Mouse (Mus musculus) midbrain, embryonic 14.5 days (tissue): ENCODE results near the gene Tssk1. TPM values are rescaled to one million over a fixed set of nuclear protein-coding genes. Genes with fewer than 3 reads are reported as not detected.

Source experiments
- ATAC-seq: fragments of 200-750 bp; cut with Nextera tagmentation; 2 replicates; pipeline ENCODE4 v1.8.0; 2017; ENCODE audit warnings: moderate number of reproducible peaks, moderate library complexity; ENCODE audit not compliant: low FRiP score, low TSS enrichment
- DNase-seq: peaks from one replicate; pipeline ENCODE4 v3.0.0-alpha.2; 2015
- H3K27ac ChIP-seq: fragments of 300-500 bp; sonication (generic); replicated peaks from 2 replicates; pipeline ENCODE4 v1.5.1; 2014; ENCODE audit warnings: mild to moderate bottlenecking, low read depth, low read length, moderate library complexity
- H3K27me3 ChIP-seq: fragments of 300-500 bp; sonication (generic); 2 replicates; pipeline ENCODE4 v1.6.1; 2014; ENCODE audit warnings: low read length, control low read depth, mixed read lengths; ENCODE audit not compliant: control insufficient read depth, insufficient read depth
- H3K36me3 ChIP-seq: fragments of 300-500 bp; sonication (generic); 2 replicates; pipeline ENCODE4 v1.6.1; 2014; ENCODE audit warnings: low read length, control low read depth; ENCODE audit not compliant: control insufficient read depth, insufficient read depth
- H3K4me1 ChIP-seq: fragments of 300-500 bp; sonication (generic); 2 replicates; pipeline ENCODE4 v1.6.1; 2014; ENCODE audit warnings: mild to moderate bottlenecking, antibody characterized with exemption, low read length, control low read depth; ENCODE audit not compliant: control insufficient read depth, insufficient read depth
- H3K4me2 ChIP-seq: fragments of 300-500 bp; sonication (generic); 2 replicates; pipeline ENCODE4 v1.6.1; 2014; ENCODE audit warnings: mild to moderate bottlenecking, low read length, moderate library complexity
- H3K4me3 ChIP-seq: fragments of 300-500 bp; sonication (generic); replicated peaks from 2 replicates; pipeline ENCODE4 v1.5.1; 2014; ENCODE audit warnings: low read depth, low read length
- H3K9ac ChIP-seq: fragments of 300-500 bp; sonication (generic); replicated peaks from 2 replicates; pipeline ENCODE4 v1.6.1; 2014; ENCODE audit warnings: mild to moderate bottlenecking, low read length, moderate library complexity
- H3K9me3 ChIP-seq: fragments of 300-500 bp; sonication (generic); 2 replicates; pipeline ENCODE4 v1.6.1; 2016; ENCODE audit warnings: low read length, control low read depth, mixed read lengths; ENCODE audit not compliant: control insufficient read depth
- WGBS: fragments of 180-500 bp; shearing (Covaris S2); extraction: QIAGEN DNeasy Blood & Tissue Kit; methylation state at CpG from one replicate; pipeline ENCODE4 v1.1.7; 2014; 5-methylcytosine and 5-hydroxymethylcytosine counted together
- polyA plus RNA-seq: library from polyadenylated mRNA; unstranded; fragments of >200 nt; fragmentation: Nextera tagmentation; extraction: Ambion mirVana; gene quantifications from 2 replicates; pipeline ENCODE4 v1.2.1, GENCODE M21; 2014

The Tssk1 gene
- polyA plus RNA-seq, 1 experiment from 2014 or later: 0.09 TPM

DNA sequence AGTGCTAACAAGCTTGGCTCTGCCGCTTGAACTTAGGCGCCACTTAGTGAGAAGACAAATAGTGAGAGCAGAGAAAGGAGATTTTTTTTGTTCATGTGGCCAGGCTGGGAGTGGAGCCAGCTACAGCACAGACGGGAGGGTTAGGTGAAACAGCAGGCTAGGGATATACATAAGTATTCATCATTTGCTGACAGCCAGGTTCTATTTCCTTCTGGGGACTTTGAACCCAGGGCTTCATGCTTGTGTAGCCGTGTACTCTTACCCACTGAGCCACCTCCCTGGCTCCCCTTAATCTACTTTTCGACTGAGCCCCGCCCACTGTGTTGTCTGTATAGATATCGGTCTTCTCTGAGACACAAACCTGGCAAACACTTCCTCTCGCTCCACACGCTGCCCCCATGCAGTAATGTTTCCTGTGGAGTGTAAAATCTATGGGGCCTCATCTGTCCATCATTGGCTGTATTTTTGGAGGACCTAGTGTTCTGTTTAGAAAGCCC lies 45.3 kb downstream of the Tssk1 start:
- ATAC-seq: no peak
- 57% methylated on average over 9 of the region's 9 CpGs for WGBS

DNA sequence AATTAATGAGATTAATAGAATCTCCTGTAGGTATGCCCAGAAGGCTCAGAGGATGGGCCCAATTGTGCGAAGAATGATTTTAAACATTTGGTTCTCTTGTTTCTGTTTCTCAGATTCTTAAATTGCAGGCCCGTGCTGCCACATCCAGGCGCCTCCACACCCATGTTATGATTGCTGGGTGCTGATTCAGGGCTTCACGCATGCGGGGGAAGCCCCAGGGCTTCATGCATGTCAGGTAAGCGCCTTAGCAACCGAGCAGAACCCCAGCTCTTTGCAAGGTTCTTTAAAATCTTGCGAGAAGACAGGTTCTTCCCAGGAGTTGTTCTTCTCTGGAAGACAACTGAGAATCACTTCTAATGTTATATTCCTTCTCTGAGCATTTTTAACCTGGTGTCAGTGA lies 49.4 kb downstream of the Tssk1 start:
- Histone ChIP-seq H3K9me3 (no peaks in the 10 kb centered on the region), H3K4me1 (no peaks in the 10 kb centered on the region), H3K4me2 (no peak overlapping the region), H3K36me3 (no peaks in the 10 kb centered on the region), H3K4me3 (no peak overlapping the region), H3K27ac (no peak overlapping the region), H3K9ac (no peak overlapping the region), H3K27me3 (no peaks in the 10 kb centered on the region)
- DNase-seq (no peak), ATAC-seq (no peak)
- 68% methylated on average over 8 of the region's 8 CpGs for WGBS

More for the DNA sequence above, 45.3 kb downstream of the Tssk1 start:
- H3K9me3 ChIP-seq: no peaks in the 10 kb centered on the region
- no peaks in the 10 kb centered on the region for H3K27me3 ChIP-seq
- H3K4me1 ChIP-seq: no peaks in the 10 kb centered on the region
- no peak overlapping the region for H3K27ac ChIP-seq
- no peaks in the 10 kb centered on the region for H3K36me3 ChIP-seq
- no peak overlapping the region for H3K9ac ChIP-seq
- H3K4me2 ChIP-seq: no peak overlapping the region
- no peak overlapping the region for H3K4me3 ChIP-seq
- DNase-seq: no peak

DNA sequence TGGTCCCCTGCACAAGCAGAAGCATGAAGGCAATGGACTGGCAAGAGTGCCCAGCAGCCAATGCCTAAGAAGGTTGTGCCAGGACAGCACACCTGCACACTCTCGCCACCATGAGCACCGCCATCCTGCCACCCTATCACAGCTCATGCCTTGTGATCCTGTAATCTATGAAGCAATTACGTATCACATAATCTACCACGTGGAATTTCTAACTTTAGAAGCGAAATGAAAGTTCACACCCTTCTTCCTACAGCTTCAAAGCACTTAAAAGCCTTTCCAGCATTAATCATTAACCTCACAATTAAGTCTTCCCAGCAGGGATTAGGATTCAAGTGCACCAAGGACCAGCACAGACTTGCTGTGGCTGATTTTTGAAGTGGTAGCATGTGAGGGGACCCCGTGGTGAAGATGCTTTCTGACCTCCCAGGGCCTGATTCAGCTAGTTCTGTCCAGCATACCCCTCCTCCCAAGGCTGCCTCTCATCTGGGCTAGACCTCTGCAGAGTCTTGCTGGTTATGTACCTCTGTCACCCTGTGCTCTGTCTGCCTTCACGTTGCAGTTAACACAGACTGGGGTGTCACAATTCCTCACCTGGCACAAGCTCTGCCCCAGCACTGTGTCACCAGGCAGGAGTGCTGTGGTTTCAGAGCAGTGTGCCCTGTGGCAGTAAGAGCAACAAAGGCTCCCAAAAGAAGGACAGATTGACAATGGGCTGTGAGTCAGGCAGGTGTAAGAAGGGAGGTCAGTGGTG lies 51.2 kb downstream of the Tssk1 start:
- Histone ChIP-seq H3K4me2 (no peak overlapping the region), H3K9me3 (no peaks in the 10 kb centered on the region), H3K9ac (no peak overlapping the region), H3K36me3 (no peaks in the 10 kb centered on the region), H3K4me1 (peaks cover 13% of the 10 kb centered on the region; the same call in 1 of the 2 replicates), H3K4me3 (no peak overlapping the region), H3K27ac (no peak overlapping the region), H3K27me3 (no peaks in the 10 kb centered on the region)
- no peak for DNase-seq
- ATAC-seq: no peak
- 61% methylated on average over 7 of the region's 7 CpGs for WGBS

Other genes starting within 250 kb of the Tssk1 start
- gene Ccdc74a, start 247.8 kb upstream of the Tssk1 start, polyA plus RNA-seq: 9.4 and 9.6 TPM in 2 replicates
- gene Med15, start 161.3 kb upstream of the Tssk1 start, polyA plus RNA-seq: 37.2 and 39.8 TPM in 2 replicates
- 75.5 and 75.6 TPM in 2 replicates for gene Klhl22, start 134.6 kb upstream of the Tssk1 start, polyA plus RNA-seq
- 0.55 and 1.0 TPM in 2 replicates for gene Scarf2, start 96.9 kb upstream of the Tssk1 start, polyA plus RNA-seq
- gene B830017H08Rik, start 61.1 kb upstream of the Tssk1 start, polyA plus RNA-seq: 2.4 and 5.3 TPM in 2 replicates
- gene Car15, start 55.9 kb upstream of the Tssk1 start, polyA plus RNA-seq: 3.8 and 3.9 TPM in 2 replicates
- 0.54 and 0.55 TPM in 2 replicates for gene Gm20518, start 2.6 kb upstream of the Tssk1 start, polyA plus RNA-seq
- gene Dgcr2, start 4.3 kb downstream of the Tssk1 start, polyA plus RNA-seq: 104 and 108 TPM in 2 replicates
- not detected in 2 replicates for gene Tssk2, start 4.4 kb downstream of the Tssk1 start, polyA plus RNA-seq
- 44.1 and 44.6 TPM in 2 replicates for gene Ess2, start 17.1 kb downstream of the Tssk1 start, polyA plus RNA-seq
- 0.84 and 0.93 TPM in 2 replicates for gene Gsc2, start 20.8 kb downstream of the Tssk1 start, polyA plus RNA-seq
- 145 and 157 TPM in 2 replicates for gene Slc25a1, start 34.0 kb downstream of the Tssk1 start, polyA plus RNA-seq
- not detected in 2 replicates for gene Vpreb2, start 86.2 kb downstream of the Tssk1 start, polyA plus RNA-seq
- 157 and 187 TPM in 2 replicates for gene Dgcr6, start 158.6 kb downstream of the Tssk1 start, polyA plus RNA-seq
- 3.3 and 4.0 TPM in 2 replicates for gene Prodh, start 196.0 kb downstream of the Tssk1 start, polyA plus RNA-seq
- 18.6 and 28.6 TPM in 2 replicates for gene Rtn4r, start 233.4 kb downstream of the Tssk1 start, polyA plus RNA-seq